Mouse (Mus musculus): ENCODE results near the gene 4430402I18Rik. TPM values are rescaled to one million over a fixed set of nuclear protein-coding genes. Genes with fewer than 3 reads are reported as not detected.

4430402I18Rik gene
- 1.7 TPM for polyA plus RNA-seq (2015; fragmentation: Illumina TruSeq; extraction: RNeasy Lipid Tissue Mini Kit (QIAGEN cat#74804); ENCODE audit: insufficient read depth, low replicate concordance)

GRCm38 (mm10) chr19:28967652-28968051, at the start of gene 4430402I18Rik:
4430402I18Rik (minus strand) TSS chr19:28967800.

DNA sequence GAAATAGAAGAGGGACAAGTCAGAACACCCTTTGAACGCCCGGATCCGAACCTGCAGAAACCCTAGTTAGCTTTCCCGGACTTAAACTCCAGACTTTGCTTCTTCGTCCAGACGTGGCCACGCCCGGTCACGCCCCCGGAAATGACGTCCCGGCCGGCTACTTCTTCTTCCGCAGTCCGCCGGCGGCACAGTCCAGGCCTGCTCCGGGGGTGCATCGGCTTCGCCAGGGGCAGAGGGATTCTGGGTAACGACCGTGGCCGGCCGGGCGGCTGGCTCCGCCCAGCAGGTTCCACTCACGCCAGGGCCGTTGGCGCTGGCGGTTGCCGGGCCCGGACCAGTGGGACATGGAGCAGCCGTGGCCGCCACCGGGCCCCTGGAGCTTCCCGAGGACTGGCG, 22.6 kb upstream of the 4430402I18Rik start, which contains the start of gene Cdc37l1:
Cdc37l1 (plus strand) TSS at position 159 of the 396 bp plus-strand sequence.

DNA sequence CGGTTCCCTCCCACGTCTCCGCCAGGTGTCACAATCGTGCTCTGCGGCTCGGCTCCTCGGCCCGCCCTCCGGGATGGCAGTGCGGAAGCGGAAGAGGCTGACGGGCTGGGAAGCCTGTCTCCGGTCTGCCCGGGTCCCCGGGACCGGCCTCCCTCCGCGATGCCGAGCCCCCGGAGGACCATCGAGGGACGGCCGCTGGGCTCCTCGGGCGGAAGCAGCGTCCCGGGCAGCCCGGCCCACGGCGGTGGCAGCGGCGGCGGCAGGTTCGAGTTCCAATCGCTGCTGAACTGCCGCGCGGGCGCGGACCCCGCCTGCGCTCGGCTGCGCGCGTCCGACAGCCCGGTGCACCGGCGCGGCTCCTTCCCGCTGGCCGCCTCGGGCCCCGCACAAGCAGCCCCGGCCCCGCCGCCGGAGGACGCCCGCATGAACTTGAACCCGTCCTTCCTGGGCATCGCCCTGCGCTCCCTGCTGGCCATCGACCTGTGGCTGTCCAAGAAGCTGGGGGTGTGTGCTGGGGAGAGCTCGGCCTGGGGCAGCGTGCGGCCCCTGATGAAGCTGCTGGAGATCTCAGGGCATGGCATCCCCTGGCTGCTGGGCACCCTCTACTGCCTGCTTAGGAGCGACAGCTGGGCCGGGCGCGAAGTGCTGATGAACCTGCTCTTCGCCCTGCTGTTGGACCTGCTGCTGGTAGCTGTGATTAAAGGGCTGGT, 3.6 kb downstream of the 4430402I18Rik start, which contains the start of gene Plpp6:
Plpp6 (plus strand) TSS at position 112 of the 710 bp plus-strand sequence.

Other genes with a start within 250 kb of the 4430402I18Rik start
- 0.19 TPM for gene Slc1a1, start 132.8 kb downstream of the 4430402I18Rik start, polyA plus RNA-seq (2015; fragmentation: Illumina TruSeq; extraction: RNeasy Lipid Tissue Mini Kit (QIAGEN cat#74804); ENCODE audit: insufficient read depth, low replicate concordance)
- 22.0 TPM for gene Plpp6, start 3.8 kb downstream of the 4430402I18Rik start, polyA plus RNA-seq (2015; fragmentation: Illumina TruSeq; extraction: RNeasy Lipid Tissue Mini Kit (QIAGEN cat#74804); ENCODE audit: insufficient read depth, low replicate concordance)
- gene Cdc37l1, start 22.6 kb upstream of the 4430402I18Rik start, polyA plus RNA-seq (2015; fragmentation: Illumina TruSeq; extraction: RNeasy Lipid Tissue Mini Kit (QIAGEN cat#74804); ENCODE audit: insufficient read depth, low replicate concordance) = 80.7 TPM
- 58.4 TPM for gene Ak3, start 80.2 kb upstream of the 4430402I18Rik start, polyA plus RNA-seq (2015; fragmentation: Illumina TruSeq; extraction: RNeasy Lipid Tissue Mini Kit (QIAGEN cat#74804); ENCODE audit: insufficient read depth, low replicate concordance)
- 19.2 TPM for gene Rcl1, start 133.6 kb upstream of the 4430402I18Rik start, polyA plus RNA-seq (2015; fragmentation: Illumina TruSeq; extraction: RNeasy Lipid Tissue Mini Kit (QIAGEN cat#74804); ENCODE audit: insufficient read depth, low replicate concordance)